Mouse (Mus musculus) liver, adult 2 months (tissue): ENCODE measurements around the gene Map4k5. TPM values are rescaled to one million over a fixed set of nuclear protein-coding genes. Genes with fewer than 3 reads are reported as not detected.

Source experiments
- DNase-seq: peaks from one replicate; pipeline ENCODE4 v3.0.0-alpha.2; 2011; ENCODE audit warnings: low read depth, low spot score; ENCODE audit errors: extremely low read depth
- H3K27ac ChIP-seq: fragments of 200-500 bp; replicated peaks from 2 replicates; pipeline ENCODE4 v1.5.1; 2012; ENCODE audit warnings: low read depth, mild to moderate bottlenecking, control low read depth, inconsistent platforms, low read length; ENCODE audit not compliant: insufficient read depth
- H3K27me3 ChIP-seq: fragments of 200-500 bp; 2 replicates; pipeline ENCODE4 v1.6.1; 2012; ENCODE audit warnings: mild to moderate bottlenecking, moderate library complexity, low read length, inconsistent platforms; ENCODE audit not compliant: control insufficient read depth, insufficient read depth
- H3K36me3 ChIP-seq: fragments of 200-500 bp; 2 replicates; pipeline ENCODE4 v1.6.1; 2012; ENCODE audit warnings: low read length, inconsistent platforms; ENCODE audit not compliant: control insufficient read depth, insufficient read depth
- H3K4me1 ChIP-seq: fragments of 200-500 bp; 2 replicates; pipeline ENCODE4 v1.6.1; 2011; ENCODE audit warnings: low read length; ENCODE audit not compliant: control insufficient read depth, insufficient read depth
- H3K4me3 ChIP-seq: fragments of 200-500 bp; 2 replicates; pipeline ENCODE4 v1.5.1; 2011; ENCODE audit warnings: low read depth, mild to moderate bottlenecking, control low read depth, low read length, moderate library complexity; ENCODE audit not compliant: insufficient read depth
- H3K79me2 ChIP-seq: fragments of 200-500 bp; 2 replicates; pipeline ENCODE4 v1.6.1; 2012; ENCODE audit warnings: inconsistent platforms, mild to moderate bottlenecking, low read length, moderate library complexity; ENCODE audit not compliant: control insufficient read depth, insufficient read depth
- H3K9ac ChIP-seq: fragments of 200-500 bp; 2 replicates; pipeline ENCODE4 v1.6.1; 2012; ENCODE audit warnings: low read depth, mild to moderate bottlenecking, control low read depth, inconsistent platforms, low read length
- CTCF ChIP-seq: fragments of 200-500 bp; IDR thresholded peaks from 2 replicates; pipeline ENCODE4 v1.5.1; 2011; ENCODE audit warnings: low read depth, low read length, control low read depth
- POLR2A ChIP-seq: fragments of 200-500 bp; IDR thresholded peaks from 2 replicates; pipeline ENCODE4 v1.6.1; 2011; ENCODE audit warnings: low read length, control low read depth; ENCODE audit not compliant: insufficient read depth; ENCODE audit errors: extremely low read depth
- WGBS: fragments of 180-500 bp; shearing (Covaris S2); methylation state at CpG from one replicate; pipeline ENCODE4 v1.1.7; 2018; 5-methylcytosine and 5-hydroxymethylcytosine counted together
- polyA plus RNA-seq: library from polyadenylated mRNA; depleted of rRNA; stranded (reverse); fragments of >200 nt; gene quantifications from 2 replicates; pipeline ENCODE4 v1.2.3, GENCODE M21; 2012
- total RNA-seq: library from RNA; depleted of rRNA; stranded (reverse); fragments of >200 nt; gene quantifications from 2 replicates; pipeline ENCODE4 v1.2.3, GENCODE M21; 2014

Gene Map4k5
- total and polyA plus RNA-seq, 2 experiments: 3.6 to 15.6 TPM

DNA sequence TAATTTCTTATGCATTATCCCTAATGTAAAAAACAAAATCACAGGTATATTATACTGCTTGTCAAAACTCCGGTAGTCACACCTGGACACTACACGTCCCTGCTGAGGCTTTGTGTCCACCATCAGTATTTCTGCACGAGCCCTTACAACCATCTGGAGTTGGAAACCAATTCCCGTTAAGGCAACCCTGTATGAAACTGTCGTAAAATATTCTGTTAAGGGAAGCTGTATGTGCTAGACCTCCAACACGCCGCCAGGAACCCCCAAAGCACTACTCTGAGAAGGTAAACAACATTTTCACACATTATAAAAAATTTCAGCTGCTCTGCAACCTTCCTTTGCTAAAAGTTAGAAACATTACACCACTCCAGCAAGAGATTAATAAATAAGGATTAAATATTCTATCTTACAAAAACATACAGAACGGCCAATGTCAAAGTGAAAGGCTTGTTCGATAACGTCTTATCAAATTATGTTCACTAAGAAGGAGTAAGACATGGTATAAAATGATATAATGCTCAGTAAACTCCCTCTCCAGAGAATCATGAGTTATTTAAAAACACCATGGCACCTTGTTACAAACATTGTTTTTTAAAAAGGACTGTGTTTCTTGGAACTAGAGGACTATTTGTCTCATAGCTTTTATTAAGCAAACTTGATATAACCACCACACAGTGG is 88.5 kb downstream of the Map4k5 start:
- Histone ChIP-seq H3K27ac (no peak overlapping the region), H3K36me3 (peaks cover 36% of the 10 kb centered on the region), H3K4me1 (no peaks in the 10 kb centered on the region), H3K27me3 (no peaks in the 10 kb centered on the region), H3K4me3 (no peak overlapping the region), H3K9ac (no peak overlapping the region), H3K79me2 (no peaks in the 10 kb centered on the region)
- DNase-seq: no peak
- 94% methylated on average over 10 of the region's 10 CpGs for WGBS
- TF ChIP-seq POLR2A (no peak), CTCF (no peak)

DNA sequence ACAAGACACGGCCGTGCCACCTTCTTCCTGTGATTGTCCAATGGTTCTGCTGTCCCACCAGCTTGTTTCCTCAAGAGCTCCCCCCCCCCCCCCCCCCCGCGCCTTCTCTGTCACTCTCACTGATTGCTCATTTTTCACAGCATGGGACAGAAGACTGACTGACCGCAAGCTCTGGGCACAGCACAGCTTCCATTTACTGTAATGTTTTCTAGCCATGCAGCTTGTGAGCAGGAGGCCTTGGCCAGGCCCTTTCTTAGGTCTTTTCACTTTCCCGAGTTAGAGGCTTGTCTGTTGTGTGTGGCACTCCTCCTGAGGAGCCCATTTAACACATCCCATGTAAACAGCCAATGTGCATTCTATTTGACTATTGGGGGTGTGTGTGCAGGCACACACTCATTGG is 89.8 kb downstream of the Map4k5 start:
- Histone ChIP-seq H3K4me3 (no peak overlapping the region), H3K79me2 (no peaks in the 10 kb centered on the region), H3K27ac (no peak overlapping the region), H3K9ac (no peak overlapping the region), H3K36me3 (peaks cover 28% of the 10 kb centered on the region), H3K27me3 (no peaks in the 10 kb centered on the region), H3K4me1 (no peaks in the 10 kb centered on the region)
- 90% methylated on average over 6 of the region's 6 CpGs for WGBS
- TF ChIP-seq POLR2A (no peak), CTCF (no peak)
- no peak for DNase-seq

DNA sequence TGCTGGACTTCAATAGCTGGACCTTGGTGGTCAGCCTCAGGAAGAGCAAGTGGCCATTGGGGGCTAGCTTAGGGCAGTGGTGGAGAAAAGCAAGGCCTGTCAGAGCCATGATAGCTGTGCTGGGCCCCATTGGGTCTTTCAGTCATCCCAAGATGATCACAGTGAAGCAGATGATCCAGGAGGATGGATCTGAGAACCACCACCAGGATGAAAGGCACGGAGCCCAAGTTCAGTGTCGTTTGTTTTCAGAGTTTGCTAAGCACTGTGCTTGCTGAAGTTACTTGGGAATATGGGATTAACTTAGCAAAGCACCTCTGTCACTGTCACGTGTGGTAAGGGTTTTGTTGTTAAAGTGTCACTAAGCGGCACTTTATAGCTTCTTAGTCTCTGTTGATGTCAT is 92.4 kb downstream of the Map4k5 start:
- TF ChIP-seq POLR2A (no peak), CTCF (no peak)
- Histone ChIP-seq H3K4me3 (no peak overlapping the region), H3K79me2 (no peaks in the 10 kb centered on the region), H3K9ac (no peak overlapping the region), H3K27me3 (no peaks in the 10 kb centered on the region), H3K27ac (no peak overlapping the region), H3K4me1 (peaks cover 3% of the 10 kb centered on the region; the same call in 1 of the 2 replicates), H3K36me3 (peaks cover 13% of the 10 kb centered on the region)
- WGBS: 83% methylated on average over 4 of the region's 4 CpGs
- no peak for DNase-seq

DNA sequence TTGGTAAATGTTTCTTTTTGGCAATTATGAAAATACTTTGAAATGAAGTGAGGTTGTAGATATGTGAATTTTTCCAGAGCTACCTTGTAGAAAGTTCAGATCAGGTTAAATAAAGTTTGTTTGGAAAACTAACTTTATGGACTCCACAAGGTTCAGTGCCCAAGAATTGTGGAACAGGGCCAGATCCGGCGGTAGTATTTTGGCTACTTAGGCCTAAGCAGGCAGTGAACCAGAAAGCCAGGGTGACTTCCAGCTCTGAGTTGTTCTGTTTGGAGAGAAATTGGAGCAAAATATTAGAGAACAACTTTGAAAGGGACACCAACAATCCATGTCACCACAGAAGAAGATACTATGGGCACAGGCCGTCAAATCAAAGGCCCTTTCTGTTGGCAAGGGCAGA is 96.7 kb downstream of the Map4k5 start:
- DNase-seq: peak; percentile 89
- no peaks in the 10 kb centered on the region for H3K36me3 ChIP-seq
- no peak for TF ChIP-seq POLR2A
- no peak for TF ChIP-seq CTCF
- H3K4me1 ChIP-seq: peaks cover 3% of the 10 kb centered on the region; the same call in 1 of the 2 replicates
- no peak overlapping the region for H3K4me3 ChIP-seq
- H3K9ac ChIP-seq: no peak overlapping the region
- H3K27me3 ChIP-seq: no peaks in the 10 kb centered on the region
- no peaks in the 10 kb centered on the region for H3K79me2 ChIP-seq
- WGBS: 20% methylated on average over 3 of the region's 3 CpGs
- H3K27ac ChIP-seq: peak overlapping the region; percentile 53

DNA sequence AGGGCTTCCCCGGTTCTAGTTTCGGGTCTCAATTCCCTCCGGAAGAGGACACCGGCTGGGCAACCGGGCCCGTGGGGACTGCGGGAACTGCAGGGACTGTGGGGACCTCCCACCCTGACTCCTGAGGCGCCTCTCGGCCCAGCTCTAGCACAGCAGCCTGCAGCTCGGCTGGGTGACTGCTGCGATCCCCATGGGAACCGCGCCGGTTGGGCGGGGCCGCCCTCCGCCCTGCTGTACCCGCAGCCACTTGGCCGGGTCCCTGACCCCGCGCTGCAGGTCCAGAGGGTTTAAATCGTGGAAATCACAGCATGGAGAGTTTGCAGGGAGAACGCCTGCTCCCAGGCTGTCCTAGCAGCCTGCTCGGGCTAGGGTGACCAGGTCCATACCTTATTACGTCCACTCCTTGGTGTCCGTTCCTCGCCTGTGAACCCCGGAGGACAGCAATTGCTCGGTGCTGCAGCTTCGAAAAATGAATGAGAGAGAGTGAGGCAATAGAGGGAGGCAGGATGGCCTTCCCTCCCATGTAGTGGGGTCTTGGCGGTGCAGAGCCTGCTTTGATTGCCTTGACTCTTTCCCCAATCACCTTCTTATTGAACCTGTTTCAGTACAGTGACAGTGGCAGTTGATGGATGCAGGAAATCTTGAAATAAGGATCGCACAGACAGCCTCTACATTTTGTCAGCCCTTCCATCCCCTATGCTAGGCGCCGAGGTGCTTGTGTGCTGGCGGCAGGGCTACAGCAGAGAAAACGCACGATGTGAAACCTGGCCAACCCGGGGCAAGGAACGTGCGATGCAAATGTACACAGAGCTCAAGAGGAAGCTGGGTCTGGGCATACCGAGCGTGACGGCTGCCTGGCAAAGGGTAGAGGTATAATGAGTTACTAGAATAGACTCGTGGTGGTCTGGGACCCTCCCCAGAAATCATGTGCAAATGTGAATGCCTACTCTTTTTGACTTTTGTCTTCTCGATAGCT is 102.2 kb downstream of the Map4k5 start, which contains the start of gene Cdkl1:
Gene Cdkl1 (minus strand): TSS at position 738 of the 976 bp plus-strand sequence.
- no peak within 1 kb of the TSS for H3K27ac ChIP-seq
- DNase-seq: peak; percentile 57
- TF ChIP-seq CTCF (no peak; the same call in 1 of the 2 replicates), POLR2A (no peak)
- no peaks in the 10 kb centered on the region for H3K36me3 ChIP-seq
- H3K27me3 ChIP-seq: no peaks in the 10 kb centered on the region
- H3K4me1 ChIP-seq: peaks cover 6% of the 10 kb centered on the region; the same call in 1 of the 2 replicates
- H3K4me3 ChIP-seq: peak within 1 kb of the TSS; percentile 62
- H3K9ac ChIP-seq: peak within 1 kb of the TSS; percentile 46
- WGBS: 2% methylated on average over 45 of the region's 45 CpGs
- no peaks in the 10 kb centered on the region for H3K79me2 ChIP-seq
